Mouse (Mus musculus) spleen, adult 2 months (tissue): ENCODE measurements around the gene Ror1.

Experiments used
- CTCF ChIP-seq: fragments of 200-500 bp; IDR thresholded peaks from 2 replicates; pipeline ENCODE4 v1.5.1; 2011; ENCODE audit warnings: mild to moderate bottlenecking, inconsistent platforms; ENCODE audit not compliant: insufficient read depth, insufficient read length, insufficient replicate concordance; ENCODE audit errors: extremely low read depth
- POLR2A ChIP-seq: fragments of 200-500 bp; IDR thresholded peaks from 2 replicates; pipeline ENCODE4 v1.6.1; 2011; ENCODE audit warnings: low read depth, low read length, inconsistent platforms

GRCm38 (mm10) chr4:100223965-100224364, 128.4 kb downstream of the Ror1 start:
- TF ChIP-seq POLR2A (no peak), CTCF (no peak)
